Mouse (Mus musculus): ENCODE data around the gene Chrnb1. TPM values are rescaled to one million over a fixed set of nuclear protein-coding genes. Genes with fewer than 3 reads are reported as not detected.

Gene Chrnb1
- total and polyA plus RNA-seq, 2 experiments from 2014 or later = 3.1 to 11.2 TPM

DNA sequence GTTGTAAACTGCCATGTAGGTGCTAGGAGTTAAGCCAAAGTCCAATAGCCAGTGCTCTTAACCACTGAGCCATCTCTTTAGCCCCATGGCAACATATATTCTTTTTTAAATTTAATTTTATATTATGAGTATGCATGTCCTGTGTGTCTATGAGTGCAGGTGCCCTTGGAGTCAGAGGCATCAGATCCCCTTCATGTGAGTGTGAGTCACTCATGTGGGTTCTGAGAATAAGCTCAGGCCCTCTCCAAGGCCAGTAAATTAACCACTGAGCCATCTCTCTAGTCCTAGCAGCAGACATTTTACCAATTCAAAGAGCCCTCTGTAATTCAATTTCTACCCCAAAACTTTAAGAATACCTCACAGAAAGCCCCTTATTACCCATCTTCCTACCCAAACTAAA lies 43.1 kb downstream of the Chrnb1 start:
- DNase-seq (ENCODE audit: low spot score) (no peak), ATAC-seq (ENCODE audit: insufficient read depth, low read depth) (no peak)
- H3K9ac ChIP-seq (replicated peaks; ENCODE audit: low read depth, low read length) = no peak overlapping the region
- H3K27me3 ChIP-seq (ENCODE audit: control insufficient read depth, insufficient read depth, low read length) = no peaks in the 10 kb centered on the region
- no peak overlapping the region for H3K4me3 ChIP-seq (ENCODE audit: low read depth, low read length)
- H3K27ac ChIP-seq (ENCODE audit: low read depth) = 0 out of 2 replicates have a peak overlapping the region, but pooled peaks have one; percentile 9
- no peaks in the 10 kb centered on the region for H3K9me3 ChIP-seq (replicated peaks; ENCODE audit: control insufficient read depth, low read length)
- peaks cover 31% of the 10 kb centered on the region for H3K4me1 ChIP-seq (ENCODE audit: control insufficient read depth, insufficient read depth)
- no peak overlapping the region for H3K4me2 ChIP-seq (ENCODE audit: low read depth, low read length)
- H3K36me3 ChIP-seq (replicated peaks; ENCODE audit: control insufficient read depth, insufficient read depth, low read length) = 0 out of 2 replicates have a peak, but pooled peaks cover 7% of the 10 kb centered on the region
- no peak for TF ChIP-seq EP300 (IDR thresholded peaks at IDR 0.05; ENCODE audit: low read depth)
- no peak for TF ChIP-seq CTCF (IDR thresholded peaks at IDR 0.05; ENCODE audit: low read depth)

DNA sequence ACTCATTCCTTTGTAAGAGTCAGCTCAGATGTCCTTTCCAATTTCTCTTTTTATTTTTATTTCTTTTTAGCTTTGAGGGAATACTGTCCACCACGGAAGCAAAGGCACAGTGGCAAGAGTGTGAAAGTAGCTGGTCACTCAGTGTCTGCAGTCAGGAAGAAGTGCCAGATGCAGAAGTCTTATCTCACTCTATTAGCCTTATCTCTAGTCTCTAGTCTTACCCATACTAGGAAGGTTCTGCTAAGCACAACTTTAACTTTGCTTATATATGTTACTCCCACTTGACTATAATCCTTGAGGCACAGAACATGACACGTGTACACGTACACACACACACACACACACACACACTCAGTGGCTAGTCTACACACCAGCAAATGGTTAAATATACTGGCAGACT lies 44.1 kb downstream of the Chrnb1 start:
- Histone ChIP-seq H3K4me3 (ENCODE audit: low read depth, low read length) (no peak overlapping the region), H3K9ac (replicated peaks; ENCODE audit: low read depth, low read length) (peak overlapping the region; percentile 25; the same call in 1 of the 2 replicates), H3K27ac (ENCODE audit: low read depth) (0 out of 2 replicates have a peak overlapping the region, but pooled peaks have one; percentile 15), H3K27me3 (ENCODE audit: control insufficient read depth, insufficient read depth, low read length) (no peaks in the 10 kb centered on the region), H3K9me3 (replicated peaks; ENCODE audit: control insufficient read depth, low read length) (no peaks in the 10 kb centered on the region), H3K4me2 (ENCODE audit: low read depth, low read length) (no peak overlapping the region), H3K4me1 (ENCODE audit: control insufficient read depth, insufficient read depth) (peaks cover 23% of the 10 kb centered on the region), H3K36me3 (replicated peaks; ENCODE audit: control insufficient read depth, insufficient read depth, low read length) (peaks cover 15% of the 10 kb centered on the region)
- WGBS = 24% methylated on average over 3 of the region's 3 CpGs
- DNase-seq (ENCODE audit: low spot score) = no peak
- ATAC-seq (ENCODE audit: insufficient read depth, low read depth) = no peak
- no peak for TF ChIP-seq EP300 (IDR thresholded peaks at IDR 0.05; ENCODE audit: low read depth)
- TF ChIP-seq CTCF (IDR thresholded peaks at IDR 0.05; ENCODE audit: low read depth) = no peak

Other genes starting within 250 kb of the Chrnb1 start
Only the 30 nearest of the 45 such genes appear.
- gene Fxr2, start 163.0 kb downstream of the Chrnb1 start, total RNA-seq (2014; rRNA removed; ENCODE audit: low replicate concordance) = 64.7 and 102 TPM in 2 replicates
- gene Fxr2, start 163.0 kb downstream of the Chrnb1 start, polyA plus RNA-seq (2015; fragmentation: Nextera tagmentation; extraction: Ambion mirVana) = 15.8 and 17.7 TPM in 2 replicates
- not detected in 2 replicates for gene Sox15, start 140.6 kb downstream of the Chrnb1 start, total RNA-seq (2014; rRNA removed; ENCODE audit: low replicate concordance)
- not detected in 2 replicates for gene Sox15, start 140.6 kb downstream of the Chrnb1 start, polyA plus RNA-seq (2015; fragmentation: Nextera tagmentation; extraction: Ambion mirVana)
- gene Mpdu1, start 133.3 kb downstream of the Chrnb1 start, total RNA-seq (2014; rRNA removed; ENCODE audit: low replicate concordance) = 123 and 137 TPM in 2 replicates
- 30.0 and 33.0 TPM in 2 replicates for gene Mpdu1, start 133.3 kb downstream of the Chrnb1 start, polyA plus RNA-seq (2015; fragmentation: Nextera tagmentation; extraction: Ambion mirVana)
- gene Cd68, start 129.8 kb downstream of the Chrnb1 start, total RNA-seq (2014; rRNA removed; ENCODE audit: low replicate concordance) = 2.6 and 6.9 TPM in 2 replicates
- gene Cd68, start 129.8 kb downstream of the Chrnb1 start, polyA plus RNA-seq (2015; fragmentation: Nextera tagmentation; extraction: Ambion mirVana) = 6.1 and 8.5 TPM in 2 replicates
- 573 and 656 TPM in 2 replicates for gene Eif4a1, start 123.5 kb downstream of the Chrnb1 start, total RNA-seq (2014; rRNA removed; ENCODE audit: low replicate concordance)
- gene Eif4a1, start 123.5 kb downstream of the Chrnb1 start, polyA plus RNA-seq (2015; fragmentation: Nextera tagmentation; extraction: Ambion mirVana) = 261 and 289 TPM in 2 replicates
- 39.7 and 92.3 TPM in 2 replicates for gene Senp3, start 113.9 kb downstream of the Chrnb1 start, total RNA-seq (2014; rRNA removed; ENCODE audit: low replicate concordance)
- gene Senp3, start 113.9 kb downstream of the Chrnb1 start, polyA plus RNA-seq (2015; fragmentation: Nextera tagmentation; extraction: Ambion mirVana) = 27.4 and 32.6 TPM in 2 replicates
- 0.81 TPM in 1 of 2 replicates, not detected in the other for gene Tnfsf13, start 110.2 kb downstream of the Chrnb1 start, total RNA-seq (2014; rRNA removed; ENCODE audit: low replicate concordance)
- gene Tnfsf13, start 110.2 kb downstream of the Chrnb1 start, polyA plus RNA-seq (2015; fragmentation: Nextera tagmentation; extraction: Ambion mirVana) = 0.57 and 0.89 TPM in 2 replicates
- gene Tnfsf12, start 100.1 kb downstream of the Chrnb1 start, total RNA-seq (2014; rRNA removed; ENCODE audit: low replicate concordance) = 8.5 and 9.3 TPM in 2 replicates
- gene Tnfsf12, start 100.1 kb downstream of the Chrnb1 start, polyA plus RNA-seq (2015; fragmentation: Nextera tagmentation; extraction: Ambion mirVana) = 5.3 and 5.5 TPM in 2 replicates
- 0.65 and 1.8 TPM in 2 replicates for gene Tnfsfm13, start 99.8 kb downstream of the Chrnb1 start, total RNA-seq (2014; rRNA removed; ENCODE audit: low replicate concordance)
- gene Tnfsfm13, start 99.8 kb downstream of the Chrnb1 start, polyA plus RNA-seq (2015; fragmentation: Nextera tagmentation; extraction: Ambion mirVana) = 2.8 and 3.0 TPM in 2 replicates
- gene Polr2a, start 37.3 kb downstream of the Chrnb1 start, total RNA-seq (2014; rRNA removed; ENCODE audit: low replicate concordance) = 13.4 and 15.6 TPM in 2 replicates
- 6.2 and 6.6 TPM in 2 replicates for gene Polr2a, start 37.3 kb downstream of the Chrnb1 start, polyA plus RNA-seq (2015; fragmentation: Nextera tagmentation; extraction: Ambion mirVana)
- not detected in 2 replicates for gene Slc35g3, start 34.0 kb downstream of the Chrnb1 start, total RNA-seq (2014; rRNA removed; ENCODE audit: low replicate concordance)
- gene Slc35g3, start 34.0 kb downstream of the Chrnb1 start, polyA plus RNA-seq (2015; fragmentation: Nextera tagmentation; extraction: Ambion mirVana) = 0.18 TPM in 1 of 2 replicates, not detected in the other
- 21.2 and 28.7 TPM in 2 replicates for gene Zbtb4, start 30.0 kb downstream of the Chrnb1 start, total RNA-seq (2014; rRNA removed; ENCODE audit: low replicate concordance)
- 2.6 and 2.9 TPM in 2 replicates for gene Zbtb4, start 30.0 kb downstream of the Chrnb1 start, polyA plus RNA-seq (2015; fragmentation: Nextera tagmentation; extraction: Ambion mirVana)
- 5.3 and 5.7 TPM in 2 replicates for gene Fgf11, start 5.9 kb upstream of the Chrnb1 start, total RNA-seq (2014; rRNA removed; ENCODE audit: low replicate concordance)
- 0.75 and 1.0 TPM in 2 replicates for gene Fgf11, start 5.9 kb upstream of the Chrnb1 start, polyA plus RNA-seq (2015; fragmentation: Nextera tagmentation; extraction: Ambion mirVana)
- gene Tmem102, start 9.7 kb upstream of the Chrnb1 start, total RNA-seq (2014; rRNA removed; ENCODE audit: low replicate concordance) = 0.43 and 2.7 TPM in 2 replicates
- 2.6 TPM in 2 replicates for gene Tmem102, start 9.7 kb upstream of the Chrnb1 start, polyA plus RNA-seq (2015; fragmentation: Nextera tagmentation; extraction: Ambion mirVana)
- not detected in 2 replicates for gene Gm39566, start 19.4 kb upstream of the Chrnb1 start, total RNA-seq (2014; rRNA removed; ENCODE audit: low replicate concordance)
- not detected in 2 replicates for gene Gm39566, start 19.4 kb upstream of the Chrnb1 start, polyA plus RNA-seq (2015; fragmentation: Nextera tagmentation; extraction: Ambion mirVana)
- gene Spem2, start 22.5 kb upstream of the Chrnb1 start, total RNA-seq (2014; rRNA removed; ENCODE audit: low replicate concordance) = not detected in 2 replicates
- gene Spem2, start 22.5 kb upstream of the Chrnb1 start, polyA plus RNA-seq (2015; fragmentation: Nextera tagmentation; extraction: Ambion mirVana) = not detected in 2 replicates
- not detected in 2 replicates for gene Spem1, start 26.2 kb upstream of the Chrnb1 start, total RNA-seq (2014; rRNA removed; ENCODE audit: low replicate concordance)
- gene Spem1, start 26.2 kb upstream of the Chrnb1 start, polyA plus RNA-seq (2015; fragmentation: Nextera tagmentation; extraction: Ambion mirVana) = not detected in 2 replicates
- gene Nlgn2, start 41.8 kb upstream of the Chrnb1 start, total RNA-seq (2014; rRNA removed; ENCODE audit: low replicate concordance) = 4.5 and 10.1 TPM in 2 replicates
- gene Nlgn2, start 41.8 kb upstream of the Chrnb1 start, polyA plus RNA-seq (2015; fragmentation: Nextera tagmentation; extraction: Ambion mirVana) = 0.89 TPM in 2 replicates
- 78.5 and 169 TPM in 2 replicates for gene Tmem256, start 42.6 kb upstream of the Chrnb1 start, total RNA-seq (2014; rRNA removed; ENCODE audit: low replicate concordance)
- gene Tmem256, start 42.6 kb upstream of the Chrnb1 start, polyA plus RNA-seq (2015; fragmentation: Nextera tagmentation; extraction: Ambion mirVana) = 411 and 424 TPM in 2 replicates
- 50.9 and 64.0 TPM in 2 replicates for gene Plscr3, start 50.4 kb upstream of the Chrnb1 start, total RNA-seq (2014; rRNA removed; ENCODE audit: low replicate concordance)
- gene Plscr3, start 50.4 kb upstream of the Chrnb1 start, polyA plus RNA-seq (2015; fragmentation: Nextera tagmentation; extraction: Ambion mirVana) = 60.5 and 62.3 TPM in 2 replicates
- gene Tnk1, start 62.8 kb upstream of the Chrnb1 start, total RNA-seq (2014; rRNA removed; ENCODE audit: low replicate concordance) = 0.50 TPM in 1 of 2 replicates, not detected in the other
- gene Tnk1, start 62.8 kb upstream of the Chrnb1 start, polyA plus RNA-seq (2015; fragmentation: Nextera tagmentation; extraction: Ambion mirVana) = not detected in 2 replicates
- not detected in 2 replicates for gene Tmem95, start 82.1 kb upstream of the Chrnb1 start, total RNA-seq (2014; rRNA removed; ENCODE audit: low replicate concordance)
- not detected in 2 replicates for gene Tmem95, start 82.1 kb upstream of the Chrnb1 start, polyA plus RNA-seq (2015; fragmentation: Nextera tagmentation; extraction: Ambion mirVana)
- 2.3 and 9.4 TPM in 2 replicates for gene Kctd11, start 85.5 kb upstream of the Chrnb1 start, total RNA-seq (2014; rRNA removed; ENCODE audit: low replicate concordance)
- gene Kctd11, start 85.5 kb upstream of the Chrnb1 start, polyA plus RNA-seq (2015; fragmentation: Nextera tagmentation; extraction: Ambion mirVana) = 1.9 and 2.3 TPM in 2 replicates
- 2.5 and 9.7 TPM in 2 replicates for gene Acap1, start 99.6 kb upstream of the Chrnb1 start, total RNA-seq (2014; rRNA removed; ENCODE audit: low replicate concordance)
- 2.5 TPM in 2 replicates for gene Acap1, start 99.6 kb upstream of the Chrnb1 start, polyA plus RNA-seq (2015; fragmentation: Nextera tagmentation; extraction: Ambion mirVana)
- 1.8 and 6.3 TPM in 2 replicates for gene 2810408A11Rik, start 105.0 kb upstream of the Chrnb1 start, total RNA-seq (2014; rRNA removed; ENCODE audit: low replicate concordance)
- 2.8 and 3.9 TPM in 2 replicates for gene 2810408A11Rik, start 105.0 kb upstream of the Chrnb1 start, polyA plus RNA-seq (2015; fragmentation: Nextera tagmentation; extraction: Ambion mirVana)
- 39.2 and 59.5 TPM in 2 replicates for gene Neurl4, start 105.1 kb upstream of the Chrnb1 start, total RNA-seq (2014; rRNA removed; ENCODE audit: low replicate concordance)
- gene Neurl4, start 105.1 kb upstream of the Chrnb1 start, polyA plus RNA-seq (2015; fragmentation: Nextera tagmentation; extraction: Ambion mirVana) = 3.6 and 4.5 TPM in 2 replicates
- gene Gps2, start 117.9 kb upstream of the Chrnb1 start, total RNA-seq (2014; rRNA removed; ENCODE audit: low replicate concordance) = 48.6 and 72.4 TPM in 2 replicates
- gene Gps2, start 117.9 kb upstream of the Chrnb1 start, polyA plus RNA-seq (2015; fragmentation: Nextera tagmentation; extraction: Ambion mirVana) = 37.1 and 38.1 TPM in 2 replicates
- gene Eif5a, start 126.0 kb upstream of the Chrnb1 start, total RNA-seq (2014; rRNA removed; ENCODE audit: low replicate concordance) = 469 and 504 TPM in 2 replicates
- gene Eif5a, start 126.0 kb upstream of the Chrnb1 start, polyA plus RNA-seq (2015; fragmentation: Nextera tagmentation; extraction: Ambion mirVana) = 961 and 973 TPM in 2 replicates
- gene Ybx2, start 139.9 kb upstream of the Chrnb1 start, total RNA-seq (2014; rRNA removed; ENCODE audit: low replicate concordance) = 16.0 and 25.6 TPM in 2 replicates
- gene Ybx2, start 139.9 kb upstream of the Chrnb1 start, polyA plus RNA-seq (2015; fragmentation: Nextera tagmentation; extraction: Ambion mirVana) = 4.9 and 7.9 TPM in 2 replicates
- 235 and 267 TPM in 2 replicates for gene Slc2a4, start 152.2 kb upstream of the Chrnb1 start, total RNA-seq (2014; rRNA removed; ENCODE audit: low replicate concordance)
- gene Slc2a4, start 152.2 kb upstream of the Chrnb1 start, polyA plus RNA-seq (2015; fragmentation: Nextera tagmentation; extraction: Ambion mirVana) = 89.2 and 89.7 TPM in 2 replicates

Measured in heart, postnatal 0 days (tissue).